Mouse (Mus musculus): Measurements from ENCODE around the gene Dpm2.
A peak's percentile ranks its signal among the peaks of the same experiment; 100 is the strongest.

The Dpm2 gene

DNA sequence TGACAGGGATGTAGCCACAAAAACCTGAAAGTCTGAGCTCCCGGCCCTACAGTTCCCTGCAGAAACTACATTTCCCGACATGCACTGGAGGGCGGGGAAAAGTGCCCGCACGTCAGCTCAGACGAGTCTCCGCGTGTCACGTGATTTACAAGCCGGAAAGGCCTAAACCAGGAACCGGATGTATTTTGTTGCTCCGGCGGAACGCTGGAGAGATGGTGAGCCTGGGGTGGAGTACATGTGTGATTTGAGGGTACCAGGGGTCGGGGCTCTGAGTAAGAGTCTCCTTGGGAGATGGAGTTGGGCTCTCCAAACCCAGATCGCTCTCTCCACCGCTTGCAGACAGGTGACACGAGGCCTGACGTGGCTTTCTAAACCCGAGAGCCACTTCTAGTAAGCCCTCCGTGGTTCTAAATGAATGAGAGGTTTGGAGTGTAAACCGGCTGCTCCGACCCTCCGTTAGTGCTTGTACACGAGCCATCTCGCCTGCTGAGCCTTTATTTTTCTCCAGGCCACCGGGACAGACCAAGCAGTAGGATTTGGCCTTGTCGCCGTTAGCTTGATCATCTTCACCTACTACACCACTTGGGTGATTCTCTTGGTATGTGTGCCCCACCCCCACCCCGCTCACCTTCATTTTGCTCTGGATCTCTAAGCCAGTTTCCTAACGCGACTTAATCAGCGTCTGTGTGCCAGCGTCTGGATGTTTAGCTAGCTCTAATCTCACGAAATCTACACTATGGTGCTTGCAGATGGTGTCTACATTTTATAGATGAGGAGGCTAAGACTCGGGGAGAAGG, at the start of gene Dpm2:
Gene Dpm2 (plus strand): TSS at position 161 of the 797 bp plus-strand sequence.
- peak; percentile 90 for DNase-seq (ENCODE audit: low spot score)

DNA sequence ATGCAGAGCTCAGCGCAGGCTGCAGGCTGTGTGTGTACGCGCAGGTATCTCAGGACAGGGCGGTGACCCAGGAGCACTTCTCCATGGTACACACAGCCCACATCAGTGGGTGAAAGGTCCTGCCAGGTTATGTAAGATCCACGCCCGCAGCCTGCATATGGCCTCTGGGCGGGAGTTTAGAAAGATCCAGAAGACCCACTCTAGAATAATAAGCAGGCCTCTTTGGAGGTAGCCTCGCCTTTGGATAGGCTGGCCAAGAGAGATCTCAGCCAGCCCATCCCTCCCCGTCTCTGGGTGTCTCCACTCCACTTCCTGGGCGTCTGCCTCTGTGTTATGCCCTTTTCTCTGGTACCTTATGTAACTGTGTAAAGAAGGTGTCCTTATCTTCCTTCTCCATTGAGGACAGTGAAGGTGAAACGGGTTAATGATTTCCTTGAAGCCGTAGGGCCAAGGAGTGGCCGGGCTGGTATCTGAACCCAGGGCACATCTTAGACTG, 46.1 kb upstream of the Dpm2 start:
- DNase-seq (ENCODE audit: low spot score): no peak

DNA sequence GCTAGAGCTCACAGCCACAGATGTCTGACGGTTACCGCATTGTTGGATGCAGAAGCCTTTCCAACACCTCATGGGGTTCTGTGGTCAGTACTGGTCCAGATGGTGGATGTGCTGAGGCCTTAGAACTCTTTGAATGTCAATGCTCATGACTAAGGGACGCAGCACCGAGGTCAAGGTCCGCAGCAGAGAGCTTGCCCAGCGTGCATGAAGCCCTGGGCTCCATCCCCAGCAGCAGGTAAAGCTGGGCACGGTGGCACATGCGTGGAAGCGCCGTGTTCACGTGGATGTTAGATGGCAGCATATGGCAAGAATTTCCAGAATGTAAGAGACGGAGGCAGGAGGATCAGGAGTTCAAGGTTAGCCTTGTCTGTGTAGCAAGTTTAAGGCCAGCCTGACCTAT, 44.8 kb upstream of the Dpm2 start:
- no peak for DNase-seq (ENCODE audit: low spot score)

DNA sequence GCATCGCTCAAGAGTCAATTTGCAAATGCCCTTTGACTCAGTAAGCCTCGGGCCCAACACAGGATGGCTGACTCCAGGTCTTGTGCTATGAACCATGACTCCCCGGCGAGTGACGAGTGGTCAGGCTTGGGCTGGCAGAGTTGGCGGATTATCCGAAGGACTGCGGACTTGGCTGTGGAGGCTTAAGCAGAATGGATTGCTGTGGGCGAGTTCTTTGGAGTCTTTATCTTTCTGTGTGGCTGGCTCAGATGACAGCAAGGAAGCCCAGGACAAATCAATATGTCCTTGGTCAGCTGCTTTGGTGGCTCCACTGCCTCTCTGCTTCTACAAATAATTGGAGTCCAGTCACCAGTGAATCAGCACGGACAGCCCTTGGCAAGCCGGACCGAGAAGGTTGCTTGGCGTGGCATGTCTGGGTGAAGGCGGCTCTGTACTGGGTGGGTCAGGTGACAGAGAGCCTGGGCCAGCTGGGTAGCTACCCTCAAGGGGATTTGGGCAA, 43.1 kb upstream of the Dpm2 start:
- no peak for DNase-seq (ENCODE audit: low spot score)

DNA sequence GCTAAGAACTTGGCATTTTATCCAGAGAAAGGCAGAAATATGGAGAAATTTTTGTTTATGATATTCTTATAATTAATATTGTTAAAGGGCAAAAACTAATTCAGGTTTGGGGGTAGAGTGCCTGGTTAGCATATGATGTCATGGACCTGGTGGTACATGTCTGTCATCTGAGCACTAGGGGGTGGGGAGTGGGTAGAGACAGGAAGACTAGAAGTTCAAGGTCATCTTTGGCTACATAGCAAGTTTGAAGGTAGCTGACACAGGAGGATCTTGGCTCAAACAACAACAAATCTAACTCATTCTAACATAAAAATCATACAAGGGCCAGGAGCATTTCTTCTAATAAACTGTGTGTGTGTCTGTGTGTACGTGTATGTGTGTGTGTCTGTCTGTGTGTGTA, 42.3 kb upstream of the Dpm2 start:
- DNase-seq (ENCODE audit: low spot score): no peak

DNA sequence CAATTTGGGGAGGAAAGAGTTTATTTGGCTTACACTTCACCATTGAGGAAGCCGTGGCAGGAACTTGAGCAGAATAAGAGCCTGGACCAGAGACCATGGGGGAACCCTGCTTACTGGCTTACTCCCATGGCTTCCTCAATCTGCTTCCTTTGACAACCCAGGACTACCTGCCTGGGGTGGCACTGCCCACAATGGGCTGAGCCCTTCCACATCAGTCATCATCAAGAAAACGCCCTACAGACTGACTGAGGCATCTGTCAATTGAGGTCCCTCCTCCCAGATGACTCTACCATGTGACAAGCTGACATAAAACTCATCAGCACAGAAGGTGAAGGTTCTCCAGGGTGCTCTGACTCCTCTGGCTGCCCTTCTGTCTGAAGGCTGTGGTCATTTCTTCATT, 40.2 kb upstream of the Dpm2 start:
- no peak for DNase-seq (ENCODE audit: low spot score)

DNA sequence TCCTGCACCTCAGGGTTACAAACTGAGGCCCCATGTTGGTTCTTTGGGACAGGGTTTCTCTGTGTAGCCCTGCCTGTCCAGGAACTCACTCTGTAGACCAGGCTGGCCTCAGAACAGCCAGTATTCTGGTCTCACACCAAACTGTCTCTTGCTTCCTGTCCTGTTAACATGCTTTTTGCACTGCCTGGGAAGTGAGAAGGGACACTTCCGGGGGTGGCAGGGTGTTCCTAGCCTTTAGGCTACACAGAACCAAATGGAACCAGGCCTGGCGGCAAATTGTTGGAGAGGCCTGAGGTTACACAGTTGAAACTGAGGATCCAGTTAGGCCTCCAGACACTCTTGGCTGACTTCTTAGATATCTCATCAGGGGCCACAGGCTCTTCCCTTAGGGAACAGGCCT, 37.5 kb upstream of the Dpm2 start:
- DNase-seq (ENCODE audit: low spot score): no peak

DNA sequence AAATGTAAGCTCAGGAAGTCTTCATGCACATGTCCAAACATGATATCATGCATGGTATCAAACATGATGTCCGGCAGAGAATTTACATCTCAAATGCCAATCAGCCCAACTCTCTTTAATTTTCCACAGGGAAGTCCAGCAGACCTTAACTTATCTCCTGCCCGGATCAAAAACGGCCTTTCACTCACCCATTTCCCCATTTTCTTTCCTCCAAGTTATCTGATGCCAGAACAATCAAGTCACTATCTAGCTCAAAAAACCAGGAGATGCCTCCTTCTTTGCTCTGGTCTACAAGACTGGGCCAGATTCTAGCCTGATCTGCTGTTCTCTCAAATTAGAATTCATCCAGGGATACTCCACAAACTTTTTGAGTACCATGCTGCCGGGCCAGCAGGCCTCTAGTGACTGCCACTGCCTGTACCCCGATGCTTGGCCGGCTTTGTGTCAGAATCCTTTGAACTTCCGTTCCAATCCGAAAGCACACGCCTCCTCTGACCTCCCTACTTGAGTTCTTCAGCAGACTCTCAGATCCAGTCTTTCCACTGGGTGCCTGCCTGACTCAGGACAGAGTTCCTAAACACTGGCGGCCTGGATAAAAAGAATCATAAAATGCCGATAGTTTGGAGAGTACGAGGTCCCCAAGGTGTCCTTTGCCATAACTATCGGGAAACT, 36.5 kb upstream of the Dpm2 start:
- peak; percentile 51 for DNase-seq (ENCODE audit: low spot score)

DNA sequence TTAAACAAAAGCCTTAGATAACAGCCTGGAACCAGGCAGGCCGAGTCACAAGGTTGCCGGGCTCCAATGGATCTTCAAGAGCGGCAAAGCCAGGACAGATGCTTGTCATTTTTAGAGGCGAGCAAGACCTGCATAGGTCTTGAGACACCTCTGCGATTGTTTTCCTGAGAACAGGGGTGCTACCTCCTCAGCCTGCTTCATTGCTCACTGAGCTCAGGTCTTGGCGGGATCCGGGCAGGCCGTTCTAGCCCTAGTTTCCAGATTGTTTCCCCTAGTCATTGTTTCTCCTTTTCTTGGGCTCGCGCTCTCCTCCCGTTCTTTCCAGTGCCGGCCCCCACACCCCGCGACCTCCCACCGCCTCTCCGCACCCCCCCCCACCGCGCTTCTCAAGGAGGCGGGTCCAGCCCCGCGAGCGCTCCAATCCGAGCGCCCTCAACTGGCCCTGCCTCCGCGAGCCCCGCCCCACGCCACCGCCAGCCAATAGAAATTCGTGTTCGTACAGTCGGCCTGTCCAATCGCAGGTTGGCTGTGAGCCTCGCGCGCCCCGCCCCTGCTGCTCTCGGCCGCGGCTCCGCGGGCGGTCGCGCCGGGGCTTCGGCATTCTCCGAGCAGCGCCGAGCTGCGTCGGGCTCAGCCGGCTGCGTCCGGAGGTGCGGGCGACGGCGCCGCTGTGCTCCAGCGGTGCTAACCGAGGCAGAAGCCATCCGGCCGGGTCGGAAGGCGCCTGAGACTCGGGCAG, 35.8 kb upstream of the Dpm2 start, which contains the start of gene Fam102a:
Gene Fam102a (plus strand): TSS at position 600 of the 739 bp plus-strand sequence.
- DNase-seq (ENCODE audit: low spot score): peak; percentile 98

DNA sequence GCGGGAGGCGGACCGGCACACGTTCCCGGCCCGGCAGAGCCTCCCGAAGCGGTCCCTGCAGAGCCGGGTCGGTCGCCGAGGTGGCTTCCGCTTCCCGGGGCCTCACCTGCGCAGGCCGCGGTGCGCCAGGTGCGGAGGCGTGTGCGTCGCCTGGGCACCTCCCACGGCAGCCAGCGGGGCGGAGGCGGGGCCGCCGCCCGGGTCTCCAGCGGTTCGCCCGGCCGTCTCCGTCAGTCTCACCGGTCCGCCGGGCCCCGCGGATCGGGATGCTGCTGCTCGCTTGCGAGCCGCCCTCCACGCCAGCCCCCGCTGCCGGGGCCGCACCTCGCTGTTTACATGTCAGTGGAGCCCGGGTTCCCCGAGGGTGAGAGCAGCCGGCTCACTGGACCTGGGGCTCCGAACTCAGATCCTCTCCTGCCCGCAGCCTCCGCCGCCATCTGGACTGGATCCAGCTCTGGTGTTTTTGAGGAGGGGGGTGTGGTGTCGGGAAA, 35.1 kb upstream of the Dpm2 start:
- DNase-seq (ENCODE audit: low spot score): peak; percentile 83

DNA sequence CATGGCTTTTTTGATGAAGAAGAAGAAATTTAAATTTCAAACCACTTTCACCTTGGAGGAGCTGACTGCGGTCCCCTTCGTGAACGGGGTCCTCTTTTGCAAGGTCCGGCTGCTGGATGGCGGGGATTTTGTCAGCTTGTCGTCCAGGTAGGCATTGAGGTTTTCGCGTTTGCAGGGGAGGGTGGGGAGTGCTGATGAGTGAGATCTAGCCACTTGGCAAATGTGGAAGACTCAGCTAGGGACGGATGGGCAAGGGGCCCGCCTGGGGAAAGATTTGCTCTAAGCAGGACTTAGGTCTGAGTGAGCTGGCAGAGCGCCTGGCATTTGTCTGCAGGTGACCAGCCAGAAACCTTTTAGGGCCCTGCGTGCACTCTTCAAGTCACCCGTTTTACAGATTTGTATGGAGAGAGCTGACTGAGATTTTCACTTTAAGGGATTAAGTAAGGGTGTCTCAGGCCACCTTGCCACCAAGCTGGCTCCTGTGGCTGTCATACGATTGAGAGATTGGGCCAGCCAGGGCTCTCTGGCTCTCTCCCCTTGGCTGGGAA, 34.5 kb upstream of the Dpm2 start:
- DNase-seq (ENCODE audit: low spot score): no peak

DNA sequence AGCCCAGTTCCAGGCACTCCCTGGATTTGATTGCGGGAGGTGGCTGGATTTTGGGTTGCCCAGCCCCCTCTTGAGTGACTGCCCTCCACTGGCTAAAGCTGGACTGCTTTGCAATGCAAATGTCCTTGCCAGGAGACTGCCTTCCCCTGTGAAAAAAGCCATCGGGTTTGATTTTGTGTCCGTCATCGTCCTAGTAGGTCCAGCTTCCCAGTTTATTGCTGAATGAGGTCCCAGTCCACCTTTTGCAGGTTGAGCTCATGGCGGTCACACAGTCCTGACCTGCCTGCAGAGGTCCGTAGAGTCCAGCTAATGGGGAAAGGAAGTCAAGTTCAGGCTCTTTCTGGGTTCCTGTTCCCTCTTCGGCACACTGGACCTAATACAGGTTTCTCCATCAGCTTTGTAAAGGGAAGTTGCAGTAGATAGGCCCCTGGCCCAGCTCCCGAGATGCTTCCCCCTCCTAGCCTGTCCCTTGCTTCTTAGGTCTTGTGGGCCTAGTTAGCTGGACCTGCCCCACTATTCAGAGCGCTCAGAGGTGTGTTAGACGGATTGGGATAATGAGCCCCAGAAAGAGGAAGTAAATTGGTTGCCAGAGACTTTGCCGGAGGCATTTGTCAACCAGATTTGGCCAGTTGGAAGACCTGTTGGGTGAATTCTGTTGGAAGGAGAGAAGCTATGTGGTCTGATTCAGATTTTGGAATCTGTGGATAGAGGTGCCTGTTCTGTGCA, 33.9 kb upstream of the Dpm2 start:
- no peak for DNase-seq (ENCODE audit: low spot score)

DNA sequence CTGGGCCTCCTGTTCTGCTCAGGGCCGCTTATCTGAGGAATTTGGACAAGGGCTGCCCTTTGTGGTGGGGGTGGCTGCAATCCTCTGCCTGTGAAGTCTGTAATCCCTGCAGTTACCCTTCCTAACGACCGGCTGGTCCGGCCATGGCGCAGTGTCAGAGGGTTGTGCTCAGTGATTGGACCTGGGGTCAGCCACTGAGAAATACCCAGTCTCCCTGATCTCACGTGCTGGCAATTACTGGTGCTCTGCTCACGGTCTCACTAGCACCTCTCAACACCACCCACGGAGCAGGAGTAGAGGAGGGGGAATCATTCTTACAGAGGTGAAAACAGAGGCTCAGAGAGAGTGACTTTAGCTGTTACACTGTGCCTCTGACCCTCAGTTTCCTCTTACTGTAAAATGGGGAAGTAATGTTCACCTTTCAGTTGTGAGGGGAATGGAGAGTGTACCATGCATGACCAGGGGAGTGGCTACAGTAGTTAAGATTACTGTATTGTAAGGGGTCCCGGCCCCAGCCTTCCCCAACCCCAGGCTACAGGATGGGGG, 33.2 kb upstream of the Dpm2 start:
- no peak for DNase-seq (ENCODE audit: low spot score)

DNA sequence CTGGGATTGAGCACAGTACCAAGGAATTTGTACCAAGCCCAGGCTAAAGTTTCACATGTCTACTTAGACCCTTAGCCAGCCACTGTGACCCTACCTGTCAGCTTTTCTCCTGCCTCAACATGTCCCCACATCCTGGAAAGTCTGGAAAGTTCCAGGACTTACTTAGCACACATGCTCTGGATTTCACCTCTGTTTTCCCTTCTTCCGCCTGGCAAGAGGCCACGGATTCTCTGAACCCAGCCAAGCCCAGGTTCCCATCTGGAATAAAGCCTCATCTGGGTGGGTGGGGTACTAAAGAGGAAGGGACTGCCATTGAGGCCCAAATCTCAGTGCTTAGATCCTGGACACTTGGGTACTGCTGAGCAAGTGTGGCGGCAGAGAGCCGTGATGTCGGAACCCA, 32.7 kb upstream of the Dpm2 start:
- no peak for DNase-seq (ENCODE audit: low spot score)

DNA sequence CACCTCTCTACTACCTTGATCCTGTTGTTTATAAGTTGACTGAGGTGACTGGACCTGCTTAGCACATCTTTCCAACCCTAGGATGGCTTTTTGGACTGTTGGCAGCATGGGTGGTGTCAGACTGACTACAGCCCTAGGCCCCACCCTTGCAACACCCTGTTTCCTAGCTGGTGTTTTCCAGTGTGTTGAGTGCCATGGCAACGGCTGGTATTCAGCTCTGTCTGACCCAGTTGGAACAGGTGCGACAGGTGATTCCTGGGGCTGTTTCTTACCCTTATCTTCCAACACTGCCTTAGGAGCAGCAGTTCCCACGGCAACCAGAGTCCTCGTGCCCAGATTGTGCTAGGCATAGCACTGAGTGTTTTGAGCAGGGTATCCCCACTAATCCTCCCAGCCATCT, 32.2 kb upstream of the Dpm2 start:
- no peak for DNase-seq (ENCODE audit: low spot score)

DNA sequence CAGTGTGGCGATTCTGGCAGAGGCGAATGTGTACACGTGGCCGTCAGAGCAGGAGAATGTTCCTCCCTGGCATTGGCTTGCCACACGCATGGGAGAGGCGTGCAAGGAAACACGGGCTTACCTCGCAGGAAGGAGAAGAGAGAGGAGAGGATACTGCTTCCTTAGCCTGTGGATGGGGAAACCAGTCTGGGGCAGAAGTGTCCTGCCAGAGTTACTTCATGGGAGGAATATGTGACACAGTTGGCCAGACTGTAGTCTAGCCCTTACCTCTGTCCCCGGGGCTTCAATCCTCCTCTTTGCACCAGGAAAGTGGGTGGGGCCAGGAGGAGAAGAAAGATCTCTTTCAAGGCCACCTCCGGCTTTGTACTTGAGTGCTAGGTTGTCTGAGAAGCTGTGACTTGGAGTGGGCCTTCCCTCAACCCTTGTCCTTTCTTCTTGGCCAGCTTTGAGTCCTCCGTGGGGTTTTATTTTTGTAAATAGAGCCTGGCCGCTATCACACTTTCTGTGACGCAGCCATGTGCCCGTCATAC, 31.1 kb upstream of the Dpm2 start:
- DNase-seq (ENCODE audit: low spot score): no peak

DNA sequence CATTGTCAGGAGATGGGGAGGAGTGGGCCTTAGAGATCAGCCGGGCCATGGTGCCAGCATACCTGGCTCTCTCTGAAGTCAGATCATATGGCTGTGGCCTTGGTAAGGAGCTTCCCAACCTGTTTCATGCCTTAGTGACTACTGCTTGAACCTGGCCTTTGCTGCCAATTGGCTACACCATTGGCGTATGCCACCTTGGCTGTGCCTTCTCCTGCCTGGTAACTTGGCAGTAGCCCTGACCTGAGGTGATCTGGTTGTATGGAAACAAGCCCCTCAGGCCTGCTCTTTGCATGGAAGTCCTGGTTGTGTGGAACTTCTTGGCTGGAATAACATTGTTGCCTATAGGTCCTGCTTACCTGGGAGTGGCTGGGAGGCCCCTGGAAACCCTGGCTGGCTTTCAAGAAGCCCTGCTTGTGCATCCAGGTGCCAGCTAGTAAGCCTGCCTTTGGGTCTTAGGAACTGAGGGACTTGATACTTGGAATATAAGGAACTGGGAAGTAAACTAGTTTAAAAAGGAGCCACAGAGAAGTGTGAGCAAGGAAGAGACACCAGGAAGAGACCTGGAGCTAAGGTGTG, 29.2 kb upstream of the Dpm2 start:
- no peak for DNase-seq (ENCODE audit: low spot score)

DNA sequence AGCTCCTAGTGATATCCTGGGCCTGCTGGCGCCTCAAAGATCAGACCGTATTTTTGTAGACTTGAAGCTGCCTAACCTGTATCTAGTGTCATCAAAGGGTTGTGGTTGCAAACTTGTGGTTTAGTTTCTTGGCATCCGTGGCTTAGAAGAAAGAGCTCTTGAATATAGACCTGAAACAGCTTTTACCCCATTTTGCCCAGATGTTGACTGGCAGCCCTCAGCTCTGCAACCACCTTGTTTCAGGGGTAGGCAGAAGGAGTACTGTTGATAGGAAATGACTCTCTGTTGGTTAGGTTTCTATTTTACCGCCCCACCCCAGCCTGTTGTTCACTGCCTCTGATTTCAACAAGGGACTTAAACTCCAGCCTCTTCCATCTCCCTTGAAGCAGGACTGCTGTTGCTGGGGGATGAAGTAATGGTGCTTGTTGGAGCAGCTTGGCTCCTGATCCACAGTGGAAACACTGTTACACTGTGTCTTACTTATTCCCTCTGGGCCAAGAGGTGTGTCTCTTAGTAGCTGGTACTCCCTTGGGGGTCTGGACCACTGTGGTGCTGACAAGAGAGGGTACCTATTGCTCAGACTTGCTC, 28.6 kb upstream of the Dpm2 start:
- peak; percentile 89 for DNase-seq (ENCODE audit: low spot score)

DNA sequence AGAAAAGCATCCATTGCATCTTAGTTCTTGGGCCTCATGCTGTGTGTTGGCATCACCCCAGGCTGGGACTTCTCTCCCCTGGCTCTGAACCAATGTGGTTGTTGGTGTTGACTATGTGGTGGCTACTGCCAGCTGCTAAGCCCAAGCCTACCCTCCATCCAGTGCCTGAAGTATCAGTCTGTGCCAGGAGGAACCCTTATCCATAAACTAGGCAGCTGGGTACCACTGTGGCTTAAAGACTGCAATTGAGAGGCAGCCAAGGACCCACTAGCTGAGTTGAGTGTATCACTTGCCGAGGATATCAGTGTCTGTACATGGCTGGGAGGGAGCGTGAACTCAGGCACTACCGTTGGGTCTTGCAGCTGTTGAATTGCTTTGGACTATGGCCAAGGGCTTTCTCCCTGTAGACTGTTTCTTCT, 27.6 kb upstream of the Dpm2 start:
- DNase-seq (ENCODE audit: low spot score): no peak

DNA sequence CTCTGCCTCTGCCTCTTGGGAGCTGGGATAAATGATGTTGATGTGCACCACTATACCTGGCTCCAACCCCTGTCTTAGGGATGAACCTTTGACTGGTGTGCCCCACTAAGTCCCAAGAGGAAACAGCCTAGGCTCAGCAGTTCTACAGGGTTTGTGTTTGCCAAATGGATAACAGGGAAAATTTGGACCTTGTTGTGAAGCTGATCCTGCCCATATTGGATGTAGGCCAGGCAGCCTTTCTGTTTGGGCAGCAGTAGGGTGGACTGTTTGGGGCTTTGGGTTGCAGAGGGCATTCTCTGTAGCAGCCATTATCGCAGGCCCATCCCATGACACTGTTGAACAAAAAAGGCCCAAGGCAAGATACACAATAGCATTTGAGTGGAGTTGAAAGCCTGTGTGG, 23.7 kb upstream of the Dpm2 start:
- no peak for DNase-seq (ENCODE audit: low spot score)
